Mouse (Mus musculus): Measurements from ENCODE around the gene Spns2.
"Not testable (repeated sequence)": the region's sequence is repeated elsewhere in the genome, so short reads cannot be mapped to it uniquely, and the experiment has no call there.

Gene Spns2

GRCm38 (mm10) chr11:72434963-72435693, 54.6 kb downstream of the Spns2 start, which contains the start of gene Ggt6:
Ggt6 (plus strand) TSS chr11:72435526.
- no peak for DNase-seq

GRCm38 (mm10) chr11:72430311-72431068, 59.2 kb downstream of the Spns2 start:
- DNase-seq: not testable (repeated sequence)

GRCm38 (mm10) chr11:72429288-72429690, 60.4 kb downstream of the Spns2 start:
- DNase-seq: peak; percentile 79

- peak; percentile 83 for DNase-seq
These were observed 61.0 kb downstream of the Spns2 start for GRCm38 (mm10) chr11:72428694-72429093.

- DNase-seq: no peak
These were observed 62.8 kb downstream of the Spns2 start for GRCm38 (mm10) chr11:72426884-72427283.

GRCm38 (mm10) chr11:72425201-72425600, 64.5 kb downstream of the Spns2 start:
- no peak for DNase-seq

- no peak for DNase-seq
These were observed 66.0 kb downstream of the Spns2 start for GRCm38 (mm10) chr11:72423686-72424085.

GRCm38 (mm10) chr11:72421518-72422278, 68.0 kb downstream of the Spns2 start:
- no peak for DNase-seq

GRCm38 (mm10) chr11:72420460-72421122, 69.1 kb downstream of the Spns2 start:
- no peak for DNase-seq

- DNase-seq: no peak
These were observed 70.7 kb downstream of the Spns2 start for GRCm38 (mm10) chr11:72419006-72419405.

GRCm38 (mm10) chr11:72418227-72418626, 71.5 kb downstream of the Spns2 start:
- DNase-seq: no peak

- DNase-seq: no peak
These were observed 72.3 kb downstream of the Spns2 start for GRCm38 (mm10) chr11:72417376-72417775.

- DNase-seq: no peak
These were observed 73.0 kb downstream of the Spns2 start for GRCm38 (mm10) chr11:72416666-72417065.

- DNase-seq: no peak
These were observed 74.5 kb downstream of the Spns2 start for GRCm38 (mm10) chr11:72415155-72415554.

GRCm38 (mm10) chr11:72413601-72414190, 76.0 kb downstream of the Spns2 start:
- DNase-seq: no peak

- no peak for DNase-seq
These were observed 76.7 kb downstream of the Spns2 start for GRCm38 (mm10) chr11:72413016-72413415.

GRCm38 (mm10) chr11:72411945-72412344, 77.8 kb downstream of the Spns2 start:
- no peak for DNase-seq

GRCm38 (mm10) chr11:72411093-72411921, 78.4 kb downstream of the Spns2 start, which contains the start of gene Smtnl2:
Smtnl2 (minus strand) TSS chr11:72411713.
- peak; percentile 51 for DNase-seq

- no peak for DNase-seq
These were observed 79.1 kb downstream of the Spns2 start for GRCm38 (mm10) chr11:72410521-72411092.

- DNase-seq: no peak
These were observed 79.9 kb downstream of the Spns2 start for GRCm38 (mm10) chr11:72409649-72410385.
